Mouse (Mus musculus) cerebellum, adult (tissue): ENCODE results near the gene Pde4dip.

Experiments used
- ATAC-seq: cut with Nextera tagmentation; 2 replicates; pipeline ENCODE4 v1.9.2; 2017; ENCODE audit warnings: mild to moderate bottlenecking, moderate library complexity, mixed read lengths; ENCODE audit not compliant: insufficient number of reproducible peaks, low FRiP score, low TSS enrichment

Pde4dip gene

DNA sequence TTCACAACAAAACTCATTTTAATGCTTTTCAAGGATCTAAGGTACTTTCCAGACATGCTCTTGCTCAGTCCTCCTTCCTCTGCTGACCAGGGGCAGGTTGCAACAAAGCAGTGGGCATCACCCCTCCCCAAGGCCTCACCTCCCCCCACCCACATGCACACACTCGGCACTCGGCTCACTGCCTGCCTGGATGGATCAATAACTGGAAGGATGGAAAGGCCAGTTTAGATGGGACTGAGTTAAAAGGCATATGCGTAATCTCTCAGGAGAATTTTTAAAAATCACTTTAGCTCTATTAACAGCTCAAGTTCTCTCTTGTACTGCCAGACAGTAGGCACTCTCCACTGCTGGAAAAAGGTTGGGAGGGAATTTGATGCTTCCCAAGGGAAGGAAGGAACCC is 40.9 kb downstream of the Pde4dip start:
- ATAC-seq, result no peak

DNA sequence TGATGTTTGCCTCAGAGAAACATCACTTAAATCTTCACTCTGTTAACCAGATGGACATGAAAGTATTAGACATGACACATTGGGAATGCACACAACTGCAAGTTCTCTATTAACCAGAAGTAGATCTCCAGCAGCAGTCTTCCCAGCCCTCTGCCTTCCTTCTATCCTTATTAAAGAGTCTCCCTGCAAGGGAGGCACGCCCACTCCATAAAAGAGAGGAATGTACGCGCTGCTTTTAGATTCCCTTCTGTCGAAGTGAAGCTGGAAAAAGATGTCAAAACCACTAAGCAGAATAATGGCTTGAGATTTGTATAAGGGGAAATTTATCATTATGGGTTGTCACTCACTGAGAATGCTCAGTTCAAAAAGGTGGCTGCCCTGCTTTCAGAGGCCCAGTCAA is 42.1 kb downstream of the Pde4dip start:
- ATAC-seq, result no peak

DNA sequence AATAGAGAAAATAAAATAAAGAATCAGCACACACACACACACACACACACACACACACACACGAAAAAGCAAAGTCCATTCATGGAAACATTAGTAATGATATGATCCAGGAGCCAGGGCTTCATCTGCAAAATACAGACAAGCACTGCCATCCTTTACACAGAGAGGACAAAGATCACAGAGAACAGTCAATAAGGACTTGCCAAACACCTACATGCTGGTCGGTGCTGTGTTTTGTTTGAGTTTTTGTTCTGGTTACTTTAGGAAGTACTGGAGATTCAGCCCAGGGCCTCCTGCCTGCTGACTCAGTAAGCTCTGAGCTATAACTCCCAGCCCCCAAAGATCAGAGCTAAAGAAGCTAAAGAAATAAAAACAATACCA is 43.7 kb downstream of the Pde4dip start:
- ATAC-seq, result no peak

DNA sequence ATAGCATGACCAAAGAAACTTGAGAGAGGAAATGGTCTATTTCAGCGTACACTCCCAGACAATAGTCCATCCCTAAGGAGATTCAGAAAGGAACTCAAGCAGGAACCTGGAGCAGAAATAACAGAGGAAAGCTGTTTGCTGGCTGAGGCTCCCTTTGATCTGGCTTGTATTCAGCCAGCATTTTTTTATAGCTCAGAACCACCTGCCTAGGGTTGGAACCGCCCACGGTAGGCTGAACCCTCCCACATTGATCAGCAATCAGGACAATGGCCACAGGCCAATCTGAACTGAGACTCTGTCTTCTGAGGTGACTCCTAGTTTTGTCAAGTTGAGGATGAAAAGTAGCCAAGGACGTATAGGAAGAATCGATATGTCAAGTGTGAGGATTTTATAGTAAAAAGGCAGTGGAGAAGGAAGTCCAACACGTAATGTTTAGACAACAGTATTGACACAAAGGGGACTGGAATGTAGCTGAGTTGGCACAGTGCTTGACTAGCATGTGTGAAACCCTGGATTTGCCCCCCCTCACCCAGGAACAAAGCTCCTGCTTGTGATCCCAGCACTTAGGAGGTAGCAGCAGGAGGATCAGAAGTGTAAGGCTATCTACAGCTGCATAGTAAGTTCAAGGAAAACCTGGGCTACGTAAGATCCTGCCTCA is 44.2 kb downstream of the Pde4dip start:
- ATAC-seq, result no peak

DNA sequence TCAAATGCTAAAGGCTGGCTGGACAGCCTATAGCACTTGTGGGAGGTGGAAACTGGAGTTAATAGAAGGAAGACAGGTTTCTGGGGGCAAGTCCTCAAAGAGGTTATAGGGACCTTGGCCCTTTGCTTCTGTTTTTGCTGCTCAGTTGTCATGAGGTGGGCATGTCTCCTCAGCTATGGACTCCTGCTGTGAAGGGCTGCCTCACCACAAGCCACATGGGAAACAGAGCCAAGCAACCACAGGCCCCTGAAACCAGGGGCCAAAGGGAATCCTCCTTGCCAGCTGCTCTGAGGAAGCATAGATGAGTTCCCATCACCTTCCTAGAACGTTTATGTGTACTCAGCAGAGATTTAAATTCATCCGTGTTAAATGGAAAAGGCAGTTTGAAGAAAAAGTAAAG is 45.9 kb downstream of the Pde4dip start:
- ATAC-seq, result no peak

DNA sequence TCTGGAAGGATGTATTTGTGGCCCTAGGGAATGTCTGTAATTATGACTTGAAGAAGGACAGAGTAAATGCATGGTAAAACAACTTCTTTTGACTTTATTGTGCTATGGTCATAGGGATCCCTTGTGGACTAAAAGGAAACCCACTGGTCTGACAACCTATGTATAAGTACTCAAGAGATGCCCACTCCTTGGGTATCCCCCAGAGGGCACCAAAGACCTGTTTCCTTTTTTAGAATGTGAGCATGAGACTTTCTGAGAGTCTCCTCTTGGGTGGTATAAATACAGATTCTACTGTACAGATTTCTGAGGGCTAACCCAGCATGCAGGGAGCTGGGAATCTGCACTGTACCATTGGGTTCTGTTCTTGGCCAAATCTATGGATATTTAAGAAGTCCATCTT is 48.1 kb downstream of the Pde4dip start:
- ATAC-seq, result no peak

GRCm38 (mm10) chr3:97835888-97836287 is 52.6 kb downstream of the Pde4dip start:
- ATAC-seq, result no peak

GRCm38 (mm10) chr3:97834625-97835024 is 53.9 kb downstream of the Pde4dip start:
- no peak for ATAC-seq

GRCm38 (mm10) chr3:97831564-97832320 is 56.8 kb downstream of the Pde4dip start:
- ATAC-seq, result no peak

- no peak for ATAC-seq
Observed at GRCm38 (mm10) chr3:97830622-97831021, 57.9 kb downstream of the Pde4dip start.

DNA sequence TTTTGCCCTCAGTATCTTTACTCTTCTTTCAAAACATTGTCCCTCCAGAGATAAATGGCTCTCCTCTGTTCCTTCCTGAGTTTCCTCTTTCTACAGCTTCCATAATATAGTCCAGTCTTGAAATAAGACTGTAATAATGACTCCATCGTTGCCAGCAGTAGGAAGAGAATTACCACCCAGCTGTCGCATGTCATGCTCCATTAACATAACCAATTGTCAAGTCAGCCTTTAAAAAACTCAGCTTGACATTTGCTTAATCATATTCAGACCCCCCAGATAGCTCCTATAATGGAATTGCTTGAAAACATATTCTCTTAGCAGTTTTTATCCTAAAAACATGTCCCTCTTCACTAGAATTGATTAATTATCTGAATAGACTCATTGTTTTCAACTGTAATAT is 58.4 kb downstream of the Pde4dip start:
- ATAC-seq, result no peak

DNA sequence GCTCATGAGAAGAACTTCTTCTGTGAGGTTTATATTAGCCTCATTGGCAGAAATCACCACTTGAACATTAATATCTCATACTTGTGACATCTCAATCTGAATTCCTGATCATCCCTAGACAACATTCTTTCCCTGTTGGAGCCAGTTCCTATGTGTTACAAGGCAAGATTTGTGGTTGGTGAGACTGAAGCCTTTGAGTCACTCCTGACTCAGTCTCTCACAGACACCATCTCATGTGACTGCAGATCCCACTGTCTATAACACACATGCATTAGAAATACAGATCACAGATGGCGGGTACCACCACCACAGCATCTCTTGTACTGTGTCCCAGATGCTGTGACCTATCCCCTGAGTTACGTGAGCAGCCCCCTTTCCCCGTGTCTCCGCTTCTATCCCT is 60.2 kb downstream of the Pde4dip start:
- ATAC-seq, result no peak

- no peak; the same call in 1 of the 2 replicates for ATAC-seq
Observed at GRCm38 (mm10) chr3:97825246-97825645, 63.3 kb downstream of the Pde4dip start.

- 0 out of 2 replicates have a peak, but pooled peaks have one; percentile 36 for ATAC-seq
Observed at GRCm38 (mm10) chr3:97824744-97825143, 63.8 kb downstream of the Pde4dip start.

- ATAC-seq, result no peak
Observed at GRCm38 (mm10) chr3:97824011-97824711, 64.3 kb downstream of the Pde4dip start.

- ATAC-seq, result no peak
Observed at GRCm38 (mm10) chr3:97823438-97823837, 65.1 kb downstream of the Pde4dip start.

GRCm38 (mm10) chr3:97819050-97819449 is 69.5 kb downstream of the Pde4dip start:
- ATAC-seq, result no peak

GRCm38 (mm10) chr3:97818383-97818982 is 70.0 kb downstream of the Pde4dip start:
- ATAC-seq, result no peak

DNA sequence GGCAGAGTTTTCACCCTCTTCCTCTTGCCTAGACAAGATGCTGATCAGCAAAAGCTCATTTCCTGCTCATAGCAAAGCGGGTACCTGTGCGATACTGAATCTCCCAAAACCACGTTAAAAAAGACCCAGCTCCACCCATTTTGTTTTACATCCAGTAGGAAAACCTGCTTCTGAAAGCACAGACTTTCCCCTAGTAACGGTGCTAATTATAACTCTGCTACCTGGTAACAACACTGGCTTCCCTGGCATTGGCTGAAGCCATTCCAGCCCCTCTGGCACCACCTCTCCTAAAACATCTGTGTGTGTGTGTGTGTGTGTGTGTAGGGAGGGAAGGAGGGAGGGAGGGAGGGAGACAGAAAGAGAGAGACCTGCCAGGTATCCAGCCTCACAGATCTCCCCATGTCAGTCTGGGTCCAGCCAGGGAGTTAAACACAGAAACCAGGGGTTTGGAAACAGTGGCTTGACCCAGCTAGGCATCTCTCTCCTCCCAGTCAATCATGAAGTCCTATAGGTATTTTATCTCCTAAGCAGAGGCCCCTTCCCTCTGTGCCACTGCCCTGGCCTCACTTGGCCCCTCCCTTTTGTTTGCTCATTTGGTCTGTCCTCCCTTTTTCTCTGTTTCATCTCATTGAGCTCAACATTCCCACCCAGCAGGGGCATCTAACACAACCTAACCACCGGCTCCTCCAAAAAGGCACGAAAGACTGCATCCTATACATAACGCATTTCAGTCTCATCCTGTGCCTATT is 76.7 kb downstream of the Pde4dip start:
- ATAC-seq, result 0 out of 2 replicates have a peak, but pooled peaks have one; percentile 20

DNA sequence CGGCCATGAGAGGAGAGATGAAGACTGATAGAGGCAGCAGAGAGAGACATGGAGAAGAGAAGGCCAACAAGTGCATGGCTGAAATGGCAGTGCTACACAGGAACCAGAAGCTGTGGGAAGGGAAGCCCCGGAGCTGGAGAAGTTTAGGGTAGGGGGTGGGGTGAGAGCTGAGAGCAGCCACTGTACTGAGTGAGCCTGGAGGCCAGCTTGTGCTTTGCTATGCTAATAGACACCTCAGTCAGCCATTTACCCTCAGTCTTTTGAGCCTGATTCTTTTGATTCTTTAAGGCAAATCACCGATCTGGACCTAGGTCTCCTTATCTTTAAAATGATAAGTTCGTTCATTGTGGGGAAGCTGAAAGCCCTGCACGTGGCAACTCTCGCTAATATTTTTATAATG is 77.3 kb downstream of the Pde4dip start:
- 0 out of 2 replicates have a peak, but pooled peaks have one; percentile 52 for ATAC-seq
